Mouse (Mus musculus) thymus, adult 2 months (tissue): ENCODE measurements around the gene Slc9a1.

Experiments used
- CTCF ChIP-seq: fragments of 200-500 bp; IDR thresholded peaks from 2 replicates; pipeline ENCODE4 v1.5.1; 2012; ENCODE audit warnings: mild to moderate bottlenecking, control low read depth, low read length, moderate library complexity, borderline replicate concordance; ENCODE audit not compliant: control insufficient read depth, poor library complexity, insufficient read depth; ENCODE audit errors: extremely low read depth
- POLR2A ChIP-seq: fragments of 200-500 bp; IDR thresholded peaks from 2 replicates; pipeline ENCODE4 v1.6.1; 2012; ENCODE audit warnings: mild to moderate bottlenecking, low read length, control low read depth, moderate library complexity; ENCODE audit not compliant: control insufficient read depth, poor library complexity, insufficient read depth; ENCODE audit errors: extremely low read depth

DNA sequence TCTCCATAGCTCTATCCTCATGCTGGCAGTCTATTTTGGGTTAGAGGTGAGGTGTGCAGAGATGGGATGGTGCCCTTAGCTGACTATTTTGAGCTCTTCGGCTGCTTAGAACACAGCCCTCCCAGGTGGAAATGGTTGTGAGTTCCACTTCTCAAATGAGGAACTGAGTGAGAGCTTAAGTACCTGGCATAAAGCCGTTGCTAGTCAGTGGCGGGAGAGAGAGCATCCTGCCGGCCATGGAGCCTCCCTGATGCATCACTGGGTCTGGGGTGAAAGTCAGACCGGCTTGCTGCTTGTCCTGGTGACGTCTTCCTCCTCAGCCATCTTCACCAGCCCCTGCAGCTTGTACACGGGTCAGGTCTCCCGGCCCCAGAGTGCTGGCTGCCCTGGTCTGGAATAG, 28.5 kb downstream of the Slc9a1 start:
- TF ChIP-seq CTCF (no peak), POLR2A (no peak)
